Comparison of ENCODE assay signal across 11 mouse cellular contexts in the genomic region with DNA sequence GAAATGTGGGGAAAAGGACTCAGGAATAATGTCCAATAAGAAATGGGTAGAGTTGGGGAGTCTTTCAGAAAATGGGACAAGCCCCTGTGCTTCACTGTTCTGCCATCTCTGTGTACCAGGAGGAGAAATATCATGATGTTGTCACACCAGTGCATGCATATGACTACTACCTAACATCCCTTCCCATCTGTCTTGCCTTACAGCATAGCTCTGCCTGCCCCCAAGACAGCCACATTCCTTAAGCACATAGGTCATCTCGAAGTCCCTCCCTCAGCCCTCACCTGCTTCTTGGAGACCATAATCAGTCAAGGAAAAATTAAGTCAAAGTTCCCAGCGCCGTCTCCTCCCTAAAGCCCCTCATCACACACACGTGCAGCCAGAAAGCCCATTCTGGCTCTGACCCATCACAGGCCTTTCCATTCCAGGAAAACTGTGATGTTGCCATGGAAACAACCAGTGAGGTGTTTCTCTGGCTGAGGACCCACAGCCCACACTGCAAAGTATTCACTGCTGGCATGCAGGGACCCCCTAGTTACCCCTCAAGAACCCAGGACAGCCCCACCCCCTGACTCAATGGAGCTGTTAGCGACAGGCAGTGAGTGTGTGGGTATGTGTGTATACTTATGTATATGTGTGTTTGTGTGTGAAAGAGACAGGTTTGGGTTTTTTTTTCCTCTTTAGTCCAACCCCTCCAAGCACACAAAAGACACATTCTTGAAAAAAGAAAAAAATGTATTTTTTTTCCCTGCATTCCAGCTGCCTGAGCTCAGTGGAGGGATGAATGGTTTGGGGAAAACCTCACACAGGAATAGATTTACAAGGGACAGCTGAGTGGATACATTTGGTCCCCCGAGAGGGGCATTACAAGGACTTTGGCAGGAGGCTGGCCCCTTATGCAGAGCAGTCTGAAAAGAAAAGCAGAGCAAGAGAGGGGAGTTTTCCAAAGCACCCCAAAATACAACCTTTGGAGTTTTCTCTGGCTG.
A peak's percentile ranks its signal among the peaks of the same experiment; 100 is the strongest.
DNase-seq lines count a peak whose midpoint lies in the region; ATAC-seq lines count a peak whose summit lies in the region.
"Had no signal": no experiment of that assay in that cellular context is flagged by ENCODE, and none has a peak within 500 bp of the region (broad histone marks: within the 10 kb centered on the region; RNA-seq: fewer than 3 reads in every experiment).

No protein-coding gene starts in this region.

- H3K4me2 ChIP-seq in heart, embryonic 12.5 days, result no peak overlapping the region
- peak overlapping the region; percentile 12 for H3K4me2 ChIP-seq in limb, embryonic 13.5 days (replicated peaks)
- H3K4me2 ChIP-seq: neural tube, embryonic 12.5 days had no signal

- 51% methylated on average over 6 of the region's 6 CpGs for WGBS in heart, embryonic 12.5 days
- 22% methylated on average over 6 of the region's 6 CpGs for WGBS in limb, embryonic 13.5 days

- peak; percentile 39; the same call in 1 of the 2 replicates for ATAC-seq in heart, embryonic 12.5 days (ENCODE audit: insufficient number of reproducible peaks, low FRiP score)
- peak; percentile 89 for ATAC-seq in limb, embryonic 13.5 days (ENCODE audit: low FRiP score, low read depth)

- no peak overlapping the region for H3K27ac ChIP-seq in heart, embryonic 12.5 days (ENCODE audit: poor library complexity, severe bottlenecking)
- peak overlapping the region; percentile 71 for H3K27ac ChIP-seq in limb, embryonic 13.5 days
- H3K27ac ChIP-seq: neural tube, embryonic 12.5 days had no signal

- no peaks in the 10 kb centered on the region for H3K9me3 ChIP-seq in heart, embryonic 12.5 days (replicated peaks)
- no peaks in the 10 kb centered on the region for H3K9me3 ChIP-seq in limb, embryonic 13.5 days
- H3K9me3 ChIP-seq: neural tube, embryonic 12.5 days had no signal

- no peak overlapping the region for H3K4me3 ChIP-seq in heart, embryonic 12.5 days
- H3K4me3 ChIP-seq in limb, embryonic 13.5 days, result no peak overlapping the region
- H3K4me3 ChIP-seq: neural tube, embryonic 12.5 days had no signal

- no peaks in the 10 kb centered on the region for H3K27me3 ChIP-seq in heart, embryonic 12.5 days (replicated peaks)
- H3K27me3 ChIP-seq in limb, embryonic 13.5 days, result no peaks in the 10 kb centered on the region
- H3K27me3 ChIP-seq: CH12.LX; neural tube, embryonic 12.5 days had no signal

- H3K9ac ChIP-seq in heart, embryonic 12.5 days, result no peak overlapping the region
- H3K9ac ChIP-seq in limb, embryonic 13.5 days, result no peak overlapping the region
- H3K9ac ChIP-seq: neural tube, embryonic 12.5 days had no signal

- no peak for DNase-seq in heart, adult 9 months (ENCODE audit: low spot score in 2 of 2)
- peak; percentile 53 for DNase-seq in 3T3-L1 (ENCODE audit: low read depth, low spot score)
- peak; percentile 39 for DNase-seq in fibroblast of lung, adult 2 months (ENCODE audit: low read depth)
- DNase-seq in testis, postnatal 14 days (ENCODE audit: low spot score), result no peak
- no peak for DNase-seq in layer of hippocampus, adult 9-11 months
- DNase-seq in adipocyte (ENCODE audit: low spot score), result no peak
- DNase-seq: kidney, postnatal 10 days had no signal

- H3K4me1 ChIP-seq in heart, embryonic 12.5 days (replicated peaks), result 0 out of 2 replicates have a peak, but pooled peaks cover 13% of the 10 kb centered on the region
- peaks cover 43% of the 10 kb centered on the region for H3K4me1 ChIP-seq in limb, embryonic 13.5 days

- H3K36me3 ChIP-seq in heart, embryonic 12.5 days, result no peaks in the 10 kb centered on the region
- no peaks in the 10 kb centered on the region for H3K36me3 ChIP-seq in limb, embryonic 13.5 days
- H3K36me3 ChIP-seq: neural tube, embryonic 12.5 days had no signal

Comparison
In these comparisons a context has a peak if more than half of its experiments do, and no peak if none do; other contexts are left out.
1. DNase-seq: peak in 3T3-L1 (single experiment) and fibroblast of lung, adult 2 months (single experiment); none in heart, adult 9 months (0 of 2), testis, postnatal 14 days (single experiment), layer of hippocampus, adult 9-11 months (single experiment) and adipocyte (single experiment).